Mouse (Mus musculus) lung, adult 2 months (tissue): ENCODE results near the gene Fnbp1.

Experiments used
- CTCF ChIP-seq: fragments of 200-500 bp; IDR thresholded peaks from 2 replicates; pipeline ENCODE4 v1.5.1; 2011; ENCODE audit warnings: mild to moderate bottlenecking, low read length, control low read depth; ENCODE audit not compliant: insufficient read depth
- POLR2A ChIP-seq: fragments of 200-500 bp; IDR thresholded peaks from 2 replicates; pipeline ENCODE4 v1.6.1; 2011; ENCODE audit warnings: low read depth, mild to moderate bottlenecking, control low read depth, low read length, borderline replicate concordance; ENCODE audit errors: extremely low read depth

DNA sequence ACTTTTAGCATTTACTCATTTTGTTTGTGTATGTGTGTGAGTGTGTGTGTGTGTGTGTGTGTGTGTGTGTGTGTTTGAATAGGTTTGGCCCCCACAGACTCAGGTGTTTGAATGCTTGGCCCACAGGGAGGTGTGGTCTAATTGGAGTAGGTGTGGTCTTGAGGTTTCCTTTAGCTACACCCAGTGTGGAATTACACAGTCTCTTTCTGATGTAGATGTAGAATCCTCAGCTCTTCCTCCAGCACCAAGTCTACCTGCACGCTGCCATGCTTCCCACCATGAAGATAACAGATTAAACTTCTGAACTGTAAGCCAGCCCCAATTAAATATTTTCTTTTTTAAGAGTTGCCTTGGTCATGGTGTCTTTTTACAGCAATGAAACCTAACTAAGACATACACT is 81.5 kb downstream of the Fnbp1 start:
- no peak for TF ChIP-seq CTCF
- TF ChIP-seq POLR2A, result no peak
